Mouse (Mus musculus) testis, adult 2 months (tissue): ENCODE results near the gene Itpr3. TPM values are rescaled to one million over a fixed set of nuclear protein-coding genes. Genes with fewer than 3 reads are reported as not detected.

Source experiments
- H3K27ac ChIP-seq: fragments of 200-500 bp; 2 replicates; pipeline ENCODE4 v1.5.1; 2012; ENCODE audit warnings: low read depth, low read length; ENCODE audit not compliant: control insufficient read depth, insufficient read depth
- H3K27me3 ChIP-seq: fragments of 200-500 bp; 2 replicates; pipeline ENCODE4 v1.6.1; 2012; ENCODE audit warnings: mild to moderate bottlenecking, low read length, moderate library complexity; ENCODE audit not compliant: control insufficient read depth, insufficient read depth
- H3K36me3 ChIP-seq: fragments of 200-500 bp; 2 replicates; pipeline ENCODE4 v1.6.1; 2012; ENCODE audit warnings: mild to moderate bottlenecking, low read length; ENCODE audit not compliant: control insufficient read depth, insufficient read depth
- H3K4me1 ChIP-seq: fragments of 200-500 bp; 2 replicates; pipeline ENCODE4 v1.6.1; 2012; ENCODE audit warnings: low read length; ENCODE audit not compliant: control insufficient read depth, insufficient read depth
- H3K4me3 ChIP-seq: fragments of 200-500 bp; 2 replicates; pipeline ENCODE4 v1.5.1; 2012; ENCODE audit warnings: low read depth, mild to moderate bottlenecking, low read length, moderate library complexity, mixed read lengths; ENCODE audit not compliant: control insufficient read depth
- CTCF ChIP-seq: fragments of 200-500 bp; IDR thresholded peaks from 2 replicates; pipeline ENCODE4 v1.5.1; 2012; ENCODE audit warnings: low read depth, mild to moderate bottlenecking, inconsistent platforms, low read length, moderate library complexity; ENCODE audit not compliant: control insufficient read depth, insufficient read depth, insufficient replicate concordance
- POLR2A ChIP-seq: fragments of 200-500 bp; IDR thresholded peaks from 2 replicates; pipeline ENCODE4 v1.6.1; 2012; ENCODE audit warnings: low read depth, mild to moderate bottlenecking, inconsistent platforms, low read length, moderate library complexity; ENCODE audit not compliant: control insufficient read depth
- polyA plus RNA-seq: library from polyadenylated mRNA; depleted of rRNA; stranded (reverse); fragments of >200 nt; gene quantifications from 2 replicates; pipeline ENCODE4 v1.2.3, GENCODE M21; 2012

Gene Itpr3
- polyA plus RNA-seq, 1 experiment: 32.7 TPM

DNA sequence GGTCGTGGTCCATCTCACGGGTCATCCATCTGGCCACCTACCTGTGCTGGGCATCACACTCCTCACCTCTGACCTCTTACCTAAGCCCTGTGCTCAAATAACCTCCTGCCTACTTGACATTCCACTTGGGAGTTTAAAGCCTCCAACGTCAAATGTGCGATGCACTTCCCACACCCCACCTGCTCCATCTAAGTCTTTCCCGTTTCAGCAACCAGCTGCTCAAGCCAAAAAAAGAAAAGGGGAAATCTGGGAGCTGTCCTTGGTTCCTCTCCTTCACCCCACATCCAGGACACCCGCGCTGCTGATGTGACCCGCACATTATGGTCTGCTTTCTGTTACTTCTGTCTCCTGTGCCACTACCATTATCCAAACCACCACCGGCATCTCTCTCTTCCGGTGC lies 75.1 kb downstream of the Itpr3 start:
- Histone ChIP-seq H3K4me3 (no peak overlapping the region; the same call in 1 of the 2 replicates), H3K27ac (no peak overlapping the region), H3K4me1 (peaks cover 18% of the 10 kb centered on the region), H3K36me3 (no peaks in the 10 kb centered on the region), H3K27me3 (no peaks in the 10 kb centered on the region)
- no peak for TF ChIP-seq CTCF
- no peak for TF ChIP-seq POLR2A

DNA sequence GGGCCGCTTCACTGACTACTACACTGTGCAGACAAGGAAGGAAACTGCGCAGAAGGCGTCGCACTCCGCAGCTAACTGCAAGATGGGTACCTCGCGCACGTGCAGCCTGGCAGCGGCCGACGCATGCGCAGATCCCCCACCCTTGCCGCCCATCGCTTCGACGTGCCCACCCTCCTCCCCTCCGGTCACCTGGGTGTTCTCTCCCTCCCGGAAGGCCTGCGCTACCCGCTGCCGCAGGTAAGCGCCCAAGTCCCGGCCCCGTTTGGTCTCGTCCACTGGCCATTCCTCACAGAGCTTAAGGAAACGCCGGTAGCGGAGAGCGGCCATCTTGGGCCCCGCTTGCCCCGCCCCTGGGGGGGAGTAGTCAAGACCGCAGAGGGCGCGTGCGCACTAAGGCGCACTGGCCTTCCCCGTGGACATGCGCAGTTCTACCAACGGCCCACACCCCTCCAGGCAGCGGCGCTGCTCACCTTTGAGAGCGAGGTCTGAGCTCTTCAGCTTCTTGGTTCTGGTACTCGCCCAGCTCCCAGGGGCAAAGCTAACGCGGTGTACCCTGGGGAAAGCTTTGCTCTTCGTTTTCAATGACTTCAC lies 76.5 kb downstream of the Itpr3 start, which contains the start of gene Uqcc2:
Gene Uqcc2, minus strand, starts transcription at position 366 of the 591 bp plus-strand sequence.
- Histone ChIP-seq H3K27me3 (no peaks in the 10 kb centered on the region), H3K36me3 (no peaks in the 10 kb centered on the region), H3K4me1 (peaks cover 18% of the 10 kb centered on the region), H3K4me3 (peak within 1 kb of the TSS; percentile 89), H3K27ac (peak within 1 kb of the TSS; percentile 93)
- TF ChIP-seq CTCF (peak; percentile 66; the same call in 1 of the 2 replicates), POLR2A (peak; percentile 96)

DNA sequence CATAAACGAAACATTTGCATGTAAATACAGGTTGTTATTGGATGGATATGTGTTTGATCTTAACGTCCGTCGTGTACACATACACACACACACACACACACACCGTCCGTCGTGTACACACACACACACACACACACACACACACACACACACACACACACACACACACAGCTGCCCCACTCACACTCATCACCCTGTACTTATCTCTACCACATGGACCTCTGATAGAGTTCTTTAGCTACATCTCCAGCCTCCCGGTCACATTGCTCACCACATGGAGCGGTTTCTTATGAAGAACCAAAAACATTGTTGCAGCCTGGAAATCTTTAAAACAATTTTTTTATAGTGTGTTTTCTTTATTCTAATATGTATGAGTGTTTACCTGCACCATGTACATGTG lies 77.1 kb downstream of the Itpr3 start:
- Histone ChIP-seq H3K4me3 (peak overlapping the region; percentile 89), H3K4me1 (peaks cover 18% of the 10 kb centered on the region), H3K27ac (peak overlapping the region; percentile 63), H3K27me3 (no peaks in the 10 kb centered on the region), H3K36me3 (no peaks in the 10 kb centered on the region)
- TF ChIP-seq POLR2A (no peak), CTCF (no peak)

DNA sequence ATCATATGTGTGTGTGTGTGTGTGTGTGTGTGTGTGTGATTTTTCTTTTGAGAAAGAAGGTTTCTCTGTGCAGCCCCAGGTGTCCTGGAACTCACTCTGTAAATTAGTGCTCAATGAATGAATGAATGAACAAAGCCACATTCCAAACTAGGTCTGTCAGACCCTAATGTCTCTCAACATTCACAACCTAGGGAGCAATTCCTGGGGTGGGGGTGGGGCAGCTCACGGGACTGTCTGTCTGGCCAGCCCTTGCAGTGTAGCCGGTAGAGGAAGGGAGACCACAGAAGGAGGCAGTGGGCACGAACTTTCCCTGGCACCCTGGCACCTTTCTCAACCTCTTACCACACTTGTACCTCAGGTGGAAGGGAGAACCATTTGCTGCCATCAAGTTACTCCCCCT lies 77.6 kb downstream of the Itpr3 start:
- peaks cover 18% of the 10 kb centered on the region for H3K4me1 ChIP-seq
- no peak overlapping the region for H3K27ac ChIP-seq
- no peaks in the 10 kb centered on the region for H3K36me3 ChIP-seq
- TF ChIP-seq CTCF (no peak), POLR2A (no peak)
- H3K27me3 ChIP-seq: no peaks in the 10 kb centered on the region
- peak overlapping the region; percentile 56 for H3K4me3 ChIP-seq

DNA sequence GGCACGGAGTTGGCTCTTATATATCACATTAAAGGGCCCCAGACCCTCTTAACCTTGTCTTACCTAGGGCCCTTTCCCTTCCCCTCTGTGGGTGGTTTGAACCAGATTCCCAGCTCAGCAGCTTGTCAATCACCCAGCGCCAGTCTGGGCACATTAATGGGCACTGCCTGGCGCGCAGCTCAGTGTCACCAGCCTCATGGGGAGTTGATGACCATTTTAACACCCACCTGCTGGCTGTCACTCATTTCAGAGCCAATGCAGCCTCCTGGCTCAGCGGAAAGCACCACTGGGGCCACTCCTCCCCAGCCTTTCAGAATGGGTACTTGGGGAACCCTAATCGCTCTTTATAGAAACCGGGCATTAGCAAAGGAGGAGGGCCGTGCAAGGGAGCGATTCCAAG lies 81.3 kb downstream of the Itpr3 start:
- no peak for TF ChIP-seq CTCF
- no peak for TF ChIP-seq POLR2A
- no peaks in the 10 kb centered on the region for H3K36me3 ChIP-seq
- H3K27me3 ChIP-seq: no peaks in the 10 kb centered on the region
- H3K4me1 ChIP-seq: peaks cover 8% of the 10 kb centered on the region
- no peak overlapping the region for H3K27ac ChIP-seq
- H3K4me3 ChIP-seq: no peak overlapping the region

DNA sequence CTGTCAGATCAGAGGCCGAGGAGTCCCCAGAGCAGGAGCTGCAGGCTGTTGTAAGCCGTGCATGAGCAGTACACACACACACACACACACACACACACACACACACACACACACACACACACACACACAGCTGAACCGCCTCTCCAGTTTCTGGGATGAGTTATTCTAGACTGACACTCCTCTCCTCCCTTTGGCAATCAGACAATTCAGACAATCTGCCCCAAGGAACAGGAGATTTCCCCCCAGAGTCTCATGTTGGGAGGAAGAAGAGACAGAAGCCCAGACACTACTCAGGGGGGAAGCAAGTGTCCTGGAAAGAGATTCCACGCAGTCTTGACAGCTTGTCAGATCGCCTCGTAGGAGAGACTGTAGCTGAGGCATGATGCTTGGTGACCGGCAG lies 82.2 kb downstream of the Itpr3 start:
- H3K27ac ChIP-seq: no peak overlapping the region
- no peaks in the 10 kb centered on the region for H3K27me3 ChIP-seq
- H3K4me1 ChIP-seq: peaks cover 8% of the 10 kb centered on the region
- no peak overlapping the region for H3K4me3 ChIP-seq
- H3K36me3 ChIP-seq: no peaks in the 10 kb centered on the region
- no peak for TF ChIP-seq POLR2A
- TF ChIP-seq CTCF: no peak

DNA sequence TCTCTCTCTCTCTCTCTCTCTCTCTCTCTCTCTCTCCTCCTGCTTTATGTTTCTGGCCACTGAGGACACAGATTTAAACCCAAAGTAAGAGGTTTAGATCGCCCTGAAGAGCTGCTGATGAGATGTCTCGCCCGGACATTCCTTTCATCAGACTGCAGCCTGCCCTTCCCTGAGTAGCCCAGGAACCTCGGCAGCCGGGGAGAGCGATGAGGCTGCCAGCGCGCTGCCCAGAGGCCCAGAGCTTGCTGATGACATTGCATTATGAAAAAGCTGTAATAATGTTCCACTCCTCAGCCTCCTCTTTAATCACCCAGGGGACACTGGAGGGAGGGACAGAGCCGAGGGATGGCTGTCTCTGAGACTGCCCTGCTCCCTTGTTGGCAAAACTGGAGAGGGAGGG lies 83.2 kb downstream of the Itpr3 start:
- Histone ChIP-seq H3K4me1 (peaks cover 2% of the 10 kb centered on the region; the same call in 1 of the 2 replicates), H3K27me3 (no peaks in the 10 kb centered on the region), H3K4me3 (no peak overlapping the region), H3K27ac (no peak overlapping the region), H3K36me3 (no peaks in the 10 kb centered on the region)
- TF ChIP-seq CTCF (no peak), POLR2A (no peak)
